Comparison of ENCODE assay signal across 14 mouse cellular contexts in the genomic region with DNA sequence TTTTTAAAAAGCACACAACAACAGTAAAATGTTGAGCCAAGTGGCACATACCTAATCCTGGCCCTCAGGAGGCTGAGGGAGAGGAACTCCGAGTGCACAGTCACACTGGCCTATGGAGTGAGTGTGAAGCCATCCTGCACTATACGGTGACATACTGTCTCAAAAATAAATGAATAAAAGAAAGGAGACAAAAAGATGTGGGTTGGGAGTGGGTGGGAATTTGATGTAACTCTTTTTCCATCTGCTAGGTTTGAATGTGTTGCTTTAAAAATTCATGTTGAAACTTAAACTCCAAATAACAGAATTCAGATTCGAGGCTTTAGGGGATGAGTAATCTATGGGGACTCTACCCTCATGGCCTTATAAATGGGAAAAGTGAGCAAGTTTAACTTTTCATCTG. TPM values are rescaled to one million over a fixed set of nuclear protein-coding genes. Genes with fewer than 3 reads are reported as not detected.
DNase-seq lines count a peak whose midpoint lies in the region; TF ChIP-seq lines count a peak whose summit lies in the region.
"Had no signal": no experiment of that assay in that cellular context is flagged by ENCODE, and none has a peak within 500 bp of the region (broad histone marks: within the 10 kb centered on the region; RNA-seq: fewer than 3 reads in every experiment).

No protein-coding gene starts in this region.

- DNase-seq in layer of hippocampus, adult 2 months (ENCODE audit: low spot score in 2 of 2): no peak
- DNase-seq in layer of hippocampus, adult 9-10 months (ENCODE audit: low spot score): no peak
- peak; percentile 4 for DNase-seq in testis, postnatal 10 days (ENCODE audit: low spot score)
- DNase-seq in testis, postnatal 14 days (ENCODE audit: low spot score): no peak
- peak; percentile 61 for DNase-seq in telencephalon, adult 2 months (ENCODE audit: low read depth, low spot score)
- no peak for DNase-seq in lung, postnatal 10 days
- DNase-seq: adrenal gland, adult 8-10 months; adrenal gland, postnatal 25 days; cerebellum, adult 18-20 months; cerebellum, adult 9-10 months; forebrain, postnatal 0 days had no signal

- no peak overlapping the region for H3K4me3 ChIP-seq in layer of hippocampus, adult 2 months
- H3K4me3 ChIP-seq: hindbrain, embryonic 12.5 days; hindbrain, embryonic 15.5 days had no signal

- peak overlapping the region; percentile 79 for H3K27ac ChIP-seq in layer of hippocampus, adult 2 months
- H3K27ac ChIP-seq: hindbrain, embryonic 12.5 days; hindbrain, embryonic 15.5 days had no signal

- TF ChIP-seq CTCF in layer of hippocampus, adult 2 months (conservative IDR thresholded peaks at IDR 0.05): no peak

RNA-seq across cellular contexts. Expression of a gene that starts 46.2 kb away (rescaled TPM):
- total RNA-seq in layer of hippocampus, adult 2 months (2021): 1 to 10 TPM; 1.3 to 1.8 TPM
- total RNA-seq: MEL had no signal

Comparison
In these comparisons a context has a peak if more than half of its experiments do, and no peak if none do; other contexts are left out.
1. DNase-seq: peak in testis, postnatal 10 days (single experiment) and telencephalon, adult 2 months (single experiment); none in layer of hippocampus, adult 2 months (0 of 2), layer of hippocampus, adult 9-10 months (single experiment), testis, postnatal 14 days (single experiment) and lung, postnatal 10 days (single experiment).